Mouse (Mus musculus) CD4-positive helper T cell, adult 2 months (primary cell): Measurements from ENCODE around the gene Ppm1j.

Source experiments
- DNase-seq: peaks from one replicate; pipeline ENCODE4 v3.0.0-alpha.2; 2012; ENCODE audit warnings: low read depth, missing footprints, low spot score

The Ppm1j gene

DNA sequence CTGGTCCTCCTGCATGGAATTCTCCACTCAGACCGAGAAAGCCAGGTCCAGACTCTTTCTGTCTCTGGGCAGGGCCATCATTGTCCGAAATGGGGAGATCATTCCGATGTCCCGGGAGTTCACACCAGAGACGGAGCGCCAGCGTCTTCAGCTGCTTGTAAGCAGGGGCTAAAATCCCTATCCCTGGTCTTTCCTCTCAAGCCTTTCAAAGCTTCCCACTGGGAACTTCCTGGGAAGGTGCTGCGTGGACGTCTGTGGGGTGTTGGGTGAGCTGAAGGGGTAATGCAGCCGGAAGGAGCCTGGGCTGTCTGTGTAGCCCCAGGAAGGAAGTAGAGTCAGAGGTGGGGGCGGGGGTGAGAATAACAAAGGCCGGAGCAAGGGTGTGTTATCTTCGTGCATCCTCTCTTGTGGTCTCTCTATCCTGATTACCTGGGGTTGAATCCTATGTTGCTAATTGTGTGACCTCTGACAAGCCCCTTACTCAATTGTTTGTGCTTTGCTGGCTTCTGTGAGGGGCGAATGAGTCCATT lies 3.2 kb downstream of the Ppm1j start:
- peak; percentile 53 for DNase-seq

DNA sequence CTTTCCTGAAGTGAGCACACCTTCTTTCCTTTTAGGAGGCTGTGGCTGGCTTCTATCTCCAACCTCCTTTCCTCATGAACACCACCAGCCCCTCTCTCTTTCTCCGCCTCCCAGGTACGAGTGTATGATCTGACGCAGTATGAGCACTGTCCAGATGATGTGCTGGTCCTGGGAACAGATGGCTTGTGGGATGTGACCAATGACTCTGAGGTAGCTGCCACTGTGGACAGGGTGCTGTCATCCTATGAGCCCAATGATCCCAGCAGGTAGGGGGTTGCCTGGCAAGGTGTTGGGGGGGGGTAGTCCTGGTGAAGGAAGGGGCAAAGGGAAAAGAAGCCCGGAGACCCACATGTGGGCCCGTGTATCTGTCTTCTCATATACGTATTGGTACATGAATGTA lies 4.4 kb downstream of the Ppm1j start:
- DNase-seq = no peak

DNA sequence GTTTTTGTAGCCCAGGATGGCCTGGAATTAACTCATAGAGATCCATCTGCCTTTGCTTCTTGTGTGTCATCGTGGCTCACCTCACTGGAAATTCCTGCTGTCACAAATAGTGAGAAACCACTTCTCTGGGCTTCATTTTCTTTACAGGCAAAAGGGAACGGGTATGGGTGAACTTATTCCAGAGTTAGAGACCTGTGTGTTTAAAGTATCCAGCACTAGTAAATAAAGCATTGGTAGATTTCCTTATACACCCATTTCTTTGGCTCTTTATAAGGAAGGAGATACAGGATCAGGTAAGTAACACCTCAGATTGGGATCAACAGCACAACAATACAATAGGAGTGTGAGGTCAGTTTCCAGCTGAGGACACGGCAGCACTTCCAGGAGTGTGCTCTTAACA lies 7.2 kb downstream of the Ppm1j start, which contains the start of gene Rhoc:
TSS of gene Rhoc (plus strand) at position 301 of the 400 bp plus-strand sequence.
- no peak for DNase-seq

DNA sequence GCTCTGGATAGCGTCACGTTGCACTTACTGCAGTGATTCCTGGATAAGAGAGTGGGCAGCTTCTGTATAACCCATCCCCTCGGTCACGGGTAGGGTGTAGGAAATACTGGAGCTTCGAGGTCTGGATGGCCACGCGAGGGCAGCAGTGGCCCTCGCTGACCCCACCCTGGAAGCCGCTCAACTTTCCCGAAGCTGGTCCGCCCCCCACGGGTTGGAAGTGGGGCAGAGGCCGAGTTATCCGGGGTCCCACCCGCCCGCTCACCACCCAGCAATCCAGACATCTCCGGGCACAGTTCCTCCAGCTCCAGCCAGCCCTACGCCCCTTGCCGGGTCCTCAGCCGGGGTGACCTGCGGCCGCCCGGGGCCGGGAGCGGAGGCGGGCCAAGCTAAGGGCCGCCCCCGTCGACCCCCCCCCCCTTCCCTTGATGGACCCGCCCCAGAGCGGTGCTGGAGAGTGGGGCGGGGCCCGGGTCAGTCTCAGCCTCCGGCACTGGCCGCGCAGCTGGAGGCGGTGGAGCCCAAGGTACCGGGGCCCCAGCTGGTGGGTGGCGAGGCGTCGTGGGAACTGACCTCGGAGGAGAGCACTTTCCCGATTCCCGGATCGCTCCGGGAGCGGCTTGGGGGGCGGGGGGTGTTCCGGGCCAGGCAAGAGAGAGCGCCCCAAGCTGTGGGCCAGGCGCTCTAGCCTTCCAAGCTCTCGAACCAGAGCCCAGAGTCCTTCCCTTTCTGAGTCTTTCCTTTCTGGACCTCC lies 7.9 kb downstream of the Ppm1j start:
- peak; percentile 66 for DNase-seq

DNA sequence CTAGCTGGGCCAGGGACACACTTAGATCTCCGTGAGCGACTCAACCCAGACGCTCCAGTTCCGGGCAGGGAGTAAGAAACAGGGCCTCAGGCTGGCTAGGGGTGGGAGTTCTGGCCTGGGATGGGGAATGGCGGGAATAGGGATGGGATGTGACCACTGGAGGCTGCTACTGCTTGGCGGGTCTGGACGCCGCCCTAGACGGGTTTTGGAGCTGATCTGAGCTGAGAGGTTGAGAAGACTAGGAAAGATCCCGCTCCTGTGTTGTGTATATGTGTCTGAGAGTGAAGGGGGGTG lies 8.4 kb downstream of the Ppm1j start:
- DNase-seq = no peak

DNA sequence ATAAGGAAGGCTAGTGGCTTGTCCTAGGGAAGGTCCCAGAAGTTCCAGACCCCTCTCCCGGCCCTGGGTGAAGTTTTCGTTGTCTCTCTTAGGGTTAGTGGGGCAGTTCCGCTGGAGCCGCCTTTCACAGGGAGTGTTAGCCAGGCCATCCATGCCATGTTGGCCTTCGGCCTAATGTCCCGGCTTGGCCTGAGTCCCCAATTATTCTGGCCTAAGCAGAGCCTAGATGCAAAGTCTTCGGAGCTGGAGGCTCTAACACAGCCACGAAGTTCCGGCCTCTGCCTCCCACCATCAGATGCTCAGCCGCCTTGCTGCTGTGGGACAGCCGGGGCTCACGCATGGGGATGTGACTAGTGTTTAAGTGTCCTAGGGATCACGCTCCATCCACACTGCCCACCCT lies 9.0 kb downstream of the Ppm1j start:
- DNase-seq = no peak

DNA sequence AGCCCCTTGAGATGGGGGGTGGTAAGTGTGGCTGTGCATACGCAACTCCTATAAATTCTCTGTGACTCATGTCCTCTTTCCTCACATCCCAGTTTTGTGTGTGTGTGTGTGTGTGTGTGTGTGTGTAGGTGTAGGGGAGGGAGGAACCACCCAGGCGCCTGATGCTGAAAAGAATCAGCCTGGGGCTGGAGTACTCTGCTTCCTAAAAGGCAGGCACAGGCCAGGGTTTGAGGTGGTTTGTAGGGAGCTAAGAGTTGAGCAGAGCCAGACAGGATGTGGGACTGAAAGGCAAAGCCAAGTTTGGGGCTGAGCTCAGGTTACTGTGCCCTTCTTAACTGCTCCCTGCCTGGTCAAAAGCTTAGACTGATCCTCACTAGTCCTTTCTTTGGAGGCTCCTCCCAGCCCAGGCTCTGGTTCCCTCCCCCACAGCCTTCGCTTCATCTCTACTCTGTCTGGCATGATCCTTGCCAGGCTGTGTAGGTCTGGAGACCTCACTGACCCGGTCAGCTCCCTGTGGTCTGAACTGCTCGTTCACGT lies 9.6 kb downstream of the Ppm1j start:
- DNase-seq = no peak

DNA sequence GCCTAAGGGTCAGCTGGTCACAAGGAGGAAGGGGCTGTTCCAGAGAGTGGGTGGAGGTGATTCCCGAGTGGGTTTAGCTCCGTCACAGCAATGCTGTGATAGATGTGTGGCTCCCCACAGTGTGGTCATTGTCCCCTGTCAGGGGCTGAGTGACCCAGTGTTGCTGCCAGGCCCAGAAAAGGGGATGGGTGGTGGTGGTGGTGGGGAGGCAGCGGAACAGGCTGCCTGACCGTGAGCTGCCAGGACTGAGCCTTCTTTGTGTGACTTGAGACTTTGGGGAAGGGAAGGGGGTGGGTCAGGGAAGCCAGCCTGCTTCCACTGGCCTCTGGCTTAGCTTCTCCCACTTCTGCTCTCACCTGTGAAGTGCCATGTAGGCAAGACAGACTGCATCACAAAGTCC lies 10.2 kb downstream of the Ppm1j start:
- DNase-seq = no peak

DNA sequence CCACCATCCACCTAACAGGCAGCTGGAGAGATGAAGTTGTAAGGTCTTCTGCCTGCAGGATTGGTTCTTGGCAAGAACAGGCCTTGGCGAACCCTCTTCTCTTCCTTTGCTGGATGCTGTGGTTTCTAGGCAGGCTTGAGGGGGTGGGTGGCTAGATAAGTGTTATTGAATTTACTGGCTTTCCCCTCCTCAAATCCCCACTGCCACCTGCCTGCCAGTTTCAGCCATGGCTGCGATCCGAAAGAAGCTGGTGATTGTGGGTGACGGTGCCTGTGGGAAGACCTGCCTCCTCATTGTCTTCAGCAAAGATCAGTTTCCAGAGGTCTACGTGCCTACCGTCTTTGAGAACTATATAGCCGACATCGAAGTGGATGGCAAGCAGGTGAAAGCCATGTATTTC lies 10.8 kb downstream of the Ppm1j start:
- no peak for DNase-seq

DNA sequence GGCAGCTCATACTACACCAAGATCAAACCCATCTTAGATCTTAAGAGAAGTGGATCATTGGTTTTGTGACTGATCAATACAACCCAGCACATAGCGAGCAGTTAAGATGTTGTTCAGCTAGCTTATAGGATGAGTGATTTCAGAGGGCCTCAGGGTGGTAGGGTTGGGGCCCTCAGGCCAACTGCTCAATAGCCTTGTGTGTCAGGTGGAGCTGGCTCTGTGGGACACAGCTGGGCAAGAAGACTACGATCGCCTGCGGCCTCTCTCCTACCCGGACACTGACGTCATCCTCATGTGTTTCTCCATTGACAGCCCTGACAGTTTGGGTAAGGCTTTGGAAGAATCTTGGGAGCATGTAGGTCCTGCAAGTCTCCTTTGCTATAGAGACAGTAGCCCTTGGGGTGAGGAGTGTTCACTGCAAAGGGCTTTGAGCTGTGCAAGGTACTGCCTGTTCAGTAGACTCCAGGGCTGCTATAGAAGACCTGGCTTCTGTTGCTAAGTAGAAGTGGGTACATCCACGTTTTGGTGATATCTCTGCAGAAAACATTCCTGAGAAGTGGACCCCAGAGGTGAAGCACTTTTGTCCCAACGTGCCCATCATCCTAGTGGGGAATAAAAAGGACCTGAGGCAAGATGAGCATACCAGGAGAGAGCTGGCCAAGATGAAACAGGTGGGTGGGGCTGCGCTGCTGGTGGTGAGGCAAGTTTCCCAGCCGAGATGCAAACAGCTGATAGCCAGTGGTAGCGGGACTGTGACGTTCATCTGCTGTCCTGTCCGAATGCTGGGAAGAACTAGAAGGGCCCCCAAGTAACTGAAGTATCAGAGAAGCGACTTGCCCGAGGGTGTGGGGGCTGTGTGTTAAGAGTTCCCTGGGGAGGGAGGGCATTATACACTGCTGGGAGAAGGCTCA lies 11.8 kb downstream of the Ppm1j start:
- no peak for DNase-seq

DNA sequence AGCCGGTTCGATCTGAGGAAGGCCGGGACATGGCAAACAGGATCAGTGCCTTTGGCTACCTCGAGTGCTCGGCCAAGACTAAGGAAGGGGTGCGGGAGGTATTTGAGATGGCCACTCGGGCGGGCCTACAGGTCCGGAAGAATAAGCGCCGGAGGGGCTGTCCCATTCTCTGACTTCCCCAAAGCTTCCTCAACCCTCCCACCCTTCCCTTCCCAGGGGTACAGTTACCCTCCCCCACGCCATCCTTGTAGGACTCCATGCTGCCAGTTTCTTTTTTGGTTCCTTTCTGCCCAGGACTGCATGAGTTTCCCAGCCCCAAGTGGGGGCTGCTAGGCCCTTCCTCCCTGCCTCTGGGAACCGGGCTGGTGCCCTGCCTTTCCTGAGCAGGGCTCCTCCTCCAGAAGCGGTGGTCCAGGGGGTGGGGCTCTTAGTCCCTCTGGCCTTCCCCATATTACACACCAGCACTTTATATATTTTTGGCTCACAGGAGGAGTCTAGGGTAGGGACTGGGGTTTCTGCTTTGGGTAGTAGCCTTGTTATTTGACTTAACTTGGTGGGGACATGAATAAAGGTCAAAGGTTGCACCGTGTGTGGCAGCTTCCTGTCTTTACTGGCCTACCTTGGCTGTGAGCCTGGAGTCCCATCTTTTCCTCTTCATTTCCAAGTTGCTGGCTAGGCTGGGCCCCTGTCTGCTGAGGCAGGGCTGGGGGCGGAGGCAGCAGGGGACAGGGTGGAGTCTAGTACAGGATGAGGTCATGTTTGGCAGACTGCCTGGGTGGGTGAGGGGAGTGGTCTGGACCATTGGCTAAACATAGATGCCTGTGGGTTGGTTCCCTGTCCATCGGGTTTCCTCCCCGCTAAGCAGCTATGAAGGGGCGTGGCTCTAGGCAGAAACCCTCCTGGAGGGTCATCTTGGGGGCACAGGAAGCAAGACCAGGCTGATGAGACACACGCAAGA lies 13.3 kb downstream of the Ppm1j start:
- peak; percentile 57 for DNase-seq

DNA sequence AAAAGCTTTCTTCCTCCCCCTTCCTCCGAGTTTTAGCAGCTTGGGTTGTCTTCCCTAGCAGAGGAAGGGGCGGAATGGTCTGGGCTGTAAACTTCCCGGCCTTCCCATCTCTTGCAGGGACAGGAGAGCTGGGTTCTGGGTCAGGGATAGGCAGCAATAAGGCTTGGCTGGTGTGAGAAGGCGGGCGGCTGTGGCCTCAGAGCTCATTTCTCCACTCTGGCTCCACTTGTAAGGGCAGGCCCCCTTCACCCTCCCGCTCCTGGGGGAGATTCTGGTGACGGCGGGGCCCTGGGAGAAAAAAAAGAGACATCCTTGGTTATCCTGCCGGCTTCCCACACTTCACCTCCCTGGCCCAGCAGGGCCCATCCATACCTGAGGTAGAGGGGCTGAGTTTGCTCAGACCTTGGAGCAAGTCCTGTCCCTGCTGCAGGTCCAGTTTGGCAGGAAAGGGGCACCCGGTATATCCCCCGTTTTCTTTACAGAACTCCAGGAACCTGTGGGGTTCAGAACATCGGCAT lies 14.2 kb downstream of the Ppm1j start:
- no peak for DNase-seq

DNA sequence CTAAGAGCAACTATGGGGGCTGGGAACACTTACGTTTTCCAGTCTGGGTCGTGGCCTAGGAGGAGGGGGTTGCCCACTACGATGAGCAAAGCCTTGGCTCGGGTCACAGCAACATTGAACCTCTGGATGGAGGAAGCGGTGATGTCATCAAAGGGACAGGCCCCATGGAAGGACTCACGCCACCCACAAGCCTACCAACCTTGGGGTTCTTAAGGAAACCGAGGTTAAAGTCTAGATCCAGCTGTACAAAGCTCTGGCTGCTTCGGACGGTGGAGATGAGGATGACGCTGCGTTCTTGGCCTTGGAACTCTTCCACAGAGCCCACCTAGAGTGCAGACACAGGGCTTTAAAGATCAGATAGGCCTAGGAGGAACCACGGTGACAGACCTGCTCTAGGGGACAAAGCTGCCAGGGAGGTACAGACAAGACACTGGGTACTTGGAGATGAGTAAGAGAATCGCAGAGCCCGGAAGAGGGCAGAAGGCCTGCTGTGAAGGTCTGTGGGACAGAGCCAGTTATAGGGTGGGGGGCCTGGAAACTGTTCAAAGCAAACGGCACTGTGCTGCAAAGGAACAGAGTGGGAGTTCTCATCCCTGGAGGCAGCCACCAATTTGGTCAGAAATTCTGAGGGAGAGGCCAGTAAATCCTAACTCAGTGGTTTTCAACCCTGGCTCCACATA lies 14.9 kb downstream of the Ppm1j start:
- DNase-seq = no peak

DNA sequence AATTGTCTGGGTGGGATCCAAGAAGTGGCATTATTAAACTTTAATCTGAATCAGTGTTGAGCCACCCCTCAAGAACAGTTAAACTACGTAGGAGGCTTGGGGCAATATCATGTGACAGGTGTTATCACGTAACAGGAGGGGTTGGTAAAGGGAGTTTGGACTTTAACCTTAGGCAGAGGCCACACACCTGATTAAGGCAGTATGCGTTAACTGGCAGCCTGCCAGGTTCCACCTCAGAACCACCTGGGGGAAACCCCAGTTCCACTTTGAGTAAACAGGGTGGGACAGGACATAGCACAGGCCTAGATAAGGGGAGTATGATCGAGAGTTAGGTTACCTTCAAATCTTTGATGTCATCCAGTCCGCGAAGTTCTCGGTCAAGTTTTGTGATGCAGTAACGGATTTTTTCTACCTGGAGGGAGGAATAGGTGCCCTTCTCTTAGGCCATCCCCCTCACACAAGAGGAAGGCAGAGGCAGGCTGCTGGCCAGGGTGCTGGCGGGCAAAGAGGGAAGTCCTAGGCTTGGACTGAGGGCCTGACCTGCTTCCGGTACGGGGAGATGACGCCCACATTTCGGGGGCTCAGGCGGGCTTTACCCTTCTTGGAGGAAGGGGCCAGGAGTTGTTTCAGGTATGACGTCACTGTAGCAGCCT lies 15.7 kb downstream of the Ppm1j start:
- peak; percentile 85 for DNase-seq

DNA sequence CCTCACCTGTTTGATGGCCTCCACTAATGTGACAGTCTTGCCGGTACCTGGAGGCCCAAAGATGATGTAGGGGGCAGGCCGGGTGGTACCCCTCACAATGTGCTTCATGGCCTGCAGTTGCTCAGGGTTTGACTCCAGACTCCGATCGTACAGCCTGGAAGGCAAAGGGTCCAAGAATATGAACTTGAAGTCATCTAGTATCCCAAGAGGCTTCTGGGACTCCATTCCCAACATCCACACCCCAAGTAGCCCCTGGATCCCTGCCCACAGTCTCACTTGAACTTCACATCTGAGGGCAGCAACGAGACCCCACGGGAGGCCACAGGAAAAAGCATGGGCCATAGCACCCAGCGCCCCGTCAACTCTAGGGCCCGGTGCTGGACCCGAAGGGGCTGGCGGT lies 19.8 kb downstream of the Ppm1j start:
- no peak for DNase-seq

DNA sequence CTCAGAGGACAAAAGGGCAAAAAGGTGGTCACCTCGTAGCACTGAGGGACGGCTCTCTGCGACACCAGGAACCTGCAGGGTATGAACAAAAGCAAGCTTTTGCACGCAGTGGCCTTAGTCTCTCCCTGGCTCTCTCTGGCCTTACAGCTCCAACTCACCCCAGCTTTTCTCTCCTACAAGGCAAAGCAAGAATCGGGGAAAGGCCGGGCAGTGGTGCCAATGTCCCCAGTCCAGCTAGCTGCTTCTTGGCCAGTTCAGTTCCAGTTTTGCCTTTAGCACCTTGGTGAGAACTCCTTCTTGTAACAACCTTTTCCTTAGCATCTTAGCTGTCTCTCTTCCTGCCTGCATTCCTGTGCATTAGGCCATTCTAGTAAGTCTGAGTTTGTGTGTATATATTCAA lies 20.6 kb downstream of the Ppm1j start:
- DNase-seq = no peak

DNA sequence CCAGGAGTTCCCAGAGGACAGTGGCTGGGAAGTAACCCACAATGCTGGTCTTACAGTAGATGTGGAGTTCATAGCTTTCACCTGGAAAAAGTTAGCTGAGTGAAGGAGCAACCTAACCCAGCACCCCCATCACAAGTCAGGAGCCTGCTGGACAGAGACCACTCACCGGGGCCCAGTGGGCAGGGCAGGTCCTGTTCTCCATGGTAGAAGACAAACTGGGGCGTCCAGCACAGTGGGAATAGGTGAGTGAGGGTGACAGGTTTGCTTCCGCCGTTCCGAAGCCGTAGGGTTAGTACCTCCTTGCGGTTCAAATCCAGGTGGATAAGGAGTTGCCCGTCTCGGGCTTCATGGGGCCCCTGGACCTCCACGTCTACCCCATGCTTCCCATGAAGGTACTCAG lies 23.5 kb downstream of the Ppm1j start:
- DNase-seq = no peak

DNA sequence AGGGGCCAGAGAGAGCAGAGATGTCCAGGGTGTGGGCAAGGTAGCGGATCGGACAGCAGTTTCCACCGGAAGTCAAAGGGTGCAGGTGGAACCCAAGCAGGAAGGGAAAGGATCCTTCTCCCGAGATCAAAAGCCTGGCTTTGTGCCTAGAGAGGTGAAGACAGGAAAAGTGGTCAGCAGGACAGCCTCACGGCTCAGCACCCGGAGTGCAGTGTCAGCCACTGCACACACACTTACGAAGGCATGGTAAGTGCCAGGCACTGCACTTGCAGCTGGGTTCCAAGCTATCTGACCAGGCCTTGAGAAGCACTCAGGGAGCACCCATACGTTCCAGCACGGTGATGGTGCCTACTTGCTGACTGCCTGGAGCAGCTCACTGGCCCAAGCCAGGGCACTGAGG lies 24.7 kb downstream of the Ppm1j start:
- DNase-seq = no peak

DNA sequence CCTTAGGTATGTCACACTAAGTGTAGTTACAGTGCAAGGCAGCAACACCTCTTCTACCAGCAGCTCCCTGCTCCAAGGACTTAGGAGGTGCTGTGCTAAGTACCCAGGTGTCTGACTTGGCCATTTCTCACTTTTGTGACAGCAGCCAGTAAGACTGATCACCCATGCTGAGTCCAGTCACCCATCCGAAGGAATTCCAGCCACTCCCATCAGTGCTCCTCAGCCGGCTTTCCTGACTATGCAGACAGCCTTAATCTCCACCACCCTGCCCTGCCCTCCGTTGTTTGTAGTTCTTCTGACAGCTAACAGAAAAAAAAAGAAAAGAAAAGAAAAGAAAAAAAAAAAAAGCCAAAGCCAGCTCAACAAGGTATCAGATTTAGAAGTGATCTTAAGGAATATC lies 30.9 kb downstream of the Ppm1j start:
- DNase-seq = no peak

DNA sequence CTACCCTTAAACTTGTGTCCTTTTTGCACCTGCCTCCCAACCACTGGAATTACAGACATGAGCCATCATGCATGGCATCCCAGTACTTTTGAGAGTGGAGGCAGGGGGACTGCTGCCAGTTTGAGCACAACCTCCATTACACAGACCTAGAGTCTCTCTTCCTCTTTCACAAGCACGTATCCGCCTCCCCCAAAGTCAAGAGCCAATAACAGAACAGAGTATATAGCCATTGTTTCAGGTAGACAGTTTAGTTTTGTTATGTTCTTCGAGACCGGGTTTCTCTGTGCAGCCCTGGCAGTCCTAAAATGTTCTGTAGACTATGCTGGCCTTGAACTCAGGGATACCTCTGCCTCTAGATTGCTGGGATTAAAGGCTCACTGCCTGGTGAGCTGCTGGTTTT lies 31.4 kb downstream of the Ppm1j start:
- no peak for DNase-seq
